Mouse (Mus musculus) layer of hippocampus, postnatal 25 days (tissue): ENCODE data around the gene Grik3. TPM values are rescaled to one million over a fixed set of nuclear protein-coding genes. Genes with fewer than 3 reads are reported as not detected.

Source experiments
- DNase-seq, 2 experiments: peaks; one replicate each; pipeline ENCODE4 v3.0.0; 2022; ENCODE audit warnings: mixed read lengths in 2 of 2, low spot score in 1 of 2; ENCODE audit errors: extremely low spot score in 1 of 2
- total RNA-seq, 2 experiments: library from RNA; stranded (reverse); gene quantifications; 2 replicates each; pipeline ENCODE4 v1.2.3; 2021

Gene Grik3
- total RNA-seq = 10 to 100 TPM; 22.5 to 22.7 TPM

DNA sequence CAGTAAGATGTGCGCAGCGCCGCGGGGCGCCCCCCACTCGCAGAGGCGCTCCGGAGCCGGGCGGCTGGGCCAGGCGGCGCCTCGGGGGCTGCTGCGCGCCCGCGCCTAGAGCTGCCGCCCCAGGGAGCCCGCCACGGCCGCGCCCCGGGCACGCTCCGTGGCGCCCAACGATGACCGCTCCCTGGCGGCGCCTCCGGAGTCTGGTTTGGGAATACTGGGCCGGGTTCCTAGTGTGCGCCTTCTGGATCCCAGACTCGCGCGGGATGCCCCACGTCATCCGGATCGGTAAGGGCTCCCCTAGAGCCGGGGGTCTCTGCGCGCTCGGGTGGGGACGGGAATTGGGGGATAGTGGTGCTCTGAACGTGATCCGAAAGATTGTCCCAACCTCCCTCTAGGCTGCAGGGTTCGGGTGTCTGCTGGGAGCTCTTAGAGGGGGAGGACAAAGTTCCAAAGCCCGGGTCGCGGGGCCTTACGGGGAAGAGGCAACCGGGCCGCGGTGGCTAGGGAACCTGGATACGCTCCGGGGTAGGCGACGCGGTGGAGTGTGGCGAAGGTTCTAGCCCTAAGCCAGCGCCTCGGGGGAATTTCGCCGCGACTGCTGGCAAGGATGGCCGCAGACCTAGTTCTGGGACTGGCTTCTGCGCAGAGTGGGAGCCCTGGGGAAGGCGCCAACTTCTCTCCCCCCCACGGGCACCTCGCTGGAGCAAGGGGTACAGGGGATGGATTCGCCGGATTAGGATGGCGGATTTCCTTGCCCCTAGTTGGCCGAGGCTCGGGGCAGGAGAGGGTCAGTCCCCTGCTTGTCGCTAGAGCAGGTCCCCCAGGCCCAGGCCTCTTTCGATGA, at the start of gene Grik3:
Gene Grik3 (plus strand): TSS at position 40 of the 844 bp plus-strand sequence.
- DNase-seq = peak in 1 of 2 experiments; percentile 37

- no peak for DNase-seq
These were observed 48.7 kb upstream of the Grik3 start for GRCm38 (mm10) chr4:125441821-125442220.

GRCm38 (mm10) chr4:125444366-125444765, 46.1 kb upstream of the Grik3 start:
- no peak for DNase-seq

- no peak for DNase-seq
These were observed 39.7 kb upstream of the Grik3 start for GRCm38 (mm10) chr4:125450602-125451321.

DNA sequence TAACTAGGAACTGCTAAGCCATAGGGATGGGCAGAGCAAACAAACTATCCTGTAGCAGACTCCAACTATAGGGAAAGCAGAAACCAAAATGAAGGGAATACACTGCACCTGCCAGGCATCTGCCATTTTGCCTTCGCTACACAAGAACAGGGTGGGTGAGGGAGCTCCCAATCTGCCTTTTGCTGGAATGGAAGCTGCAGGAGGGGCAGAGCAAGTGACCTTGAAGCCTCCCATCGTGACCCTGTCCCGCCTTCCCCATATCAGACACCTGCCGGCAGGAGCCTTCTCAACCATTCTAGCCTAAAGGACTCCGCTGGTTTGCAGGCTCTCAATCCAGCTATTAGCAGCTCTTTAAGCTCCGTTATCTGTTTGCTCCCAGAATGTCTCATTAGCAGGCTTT, 38.7 kb upstream of the Grik3 start:
- DNase-seq = no peak

- DNase-seq = no peak
These were observed 34.0 kb upstream of the Grik3 start for GRCm38 (mm10) chr4:125456506-125456905.

DNA sequence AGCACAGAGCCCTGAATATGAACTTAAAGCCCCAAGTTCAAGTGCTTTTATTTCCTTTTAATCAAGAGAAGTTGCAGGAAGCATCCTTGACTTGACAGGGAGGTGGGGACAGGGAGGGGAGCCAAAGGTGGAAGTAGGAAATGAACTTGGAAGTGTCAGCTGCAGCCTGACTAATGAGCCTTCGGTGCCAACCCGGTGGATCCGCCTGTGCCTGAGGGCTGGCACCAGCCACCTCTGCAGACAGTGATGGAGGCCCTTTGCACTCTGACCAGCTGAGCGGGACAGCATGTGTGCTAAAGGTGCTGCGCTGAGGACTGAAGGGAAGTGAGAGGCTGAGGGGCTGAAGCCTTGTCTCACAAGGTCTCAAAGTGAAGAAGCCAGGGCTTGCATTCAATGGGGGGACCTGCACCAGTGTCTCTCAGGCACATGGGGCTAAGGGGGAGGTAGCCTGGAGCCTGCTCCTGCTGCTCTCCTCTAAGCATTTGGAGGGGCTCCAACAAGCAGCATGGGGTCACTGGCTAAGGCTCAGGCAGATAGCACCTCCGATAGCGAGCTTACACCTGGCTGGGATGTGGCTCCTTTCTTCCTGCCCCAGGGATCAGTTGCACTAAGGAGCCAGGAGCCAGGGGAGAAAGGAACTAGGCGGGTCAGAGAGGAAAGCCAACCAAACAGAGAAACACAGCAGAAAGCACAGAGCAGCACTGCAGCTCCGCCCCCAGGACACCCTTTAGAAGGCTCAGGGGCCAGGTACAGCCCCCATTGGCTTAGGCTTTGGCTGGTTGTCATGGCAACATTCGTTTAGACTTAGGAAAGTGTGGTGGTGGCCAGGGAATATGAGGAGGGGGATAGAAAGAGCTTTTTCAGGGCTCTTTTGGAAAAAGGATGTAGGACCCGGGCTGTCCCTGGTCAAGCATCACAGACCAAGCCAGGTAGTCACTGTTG, 33.1 kb upstream of the Grik3 start:
- DNase-seq = no peak

- DNase-seq = no peak
These were observed 30.7 kb upstream of the Grik3 start for GRCm38 (mm10) chr4:125459791-125460190.

DNA sequence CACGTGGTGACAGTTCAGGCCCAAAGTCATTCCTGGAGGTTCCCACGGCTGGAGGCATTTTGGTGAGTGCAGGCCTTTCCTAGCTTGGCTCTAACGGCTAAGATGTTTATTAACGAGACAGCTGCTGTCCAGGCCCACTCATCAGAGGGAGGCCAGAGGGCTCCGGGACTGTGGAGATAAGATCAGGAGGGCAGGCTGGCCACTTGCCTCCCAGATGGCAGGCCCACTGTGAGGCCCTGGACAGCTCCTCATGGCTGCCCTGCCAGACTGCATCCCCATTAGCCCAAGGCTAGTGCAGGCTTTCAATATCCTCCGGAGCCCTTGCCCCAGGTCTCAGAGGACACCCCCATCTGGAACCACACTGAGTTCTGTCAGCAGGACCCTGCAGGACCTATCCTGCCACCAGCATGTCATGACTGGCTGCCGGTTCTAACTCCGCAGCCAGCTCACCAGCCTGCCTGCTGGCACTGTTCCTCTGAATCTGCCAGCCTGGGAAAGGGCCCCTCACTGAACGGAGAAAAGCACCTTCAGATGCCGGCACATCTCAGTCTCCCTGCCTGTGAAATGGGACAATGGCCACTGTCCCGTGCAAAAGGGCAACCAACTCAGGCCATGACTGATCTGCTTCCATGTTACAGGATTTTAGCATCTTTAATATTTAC, 20.7 kb upstream of the Grik3 start:
- DNase-seq = no peak

DNA sequence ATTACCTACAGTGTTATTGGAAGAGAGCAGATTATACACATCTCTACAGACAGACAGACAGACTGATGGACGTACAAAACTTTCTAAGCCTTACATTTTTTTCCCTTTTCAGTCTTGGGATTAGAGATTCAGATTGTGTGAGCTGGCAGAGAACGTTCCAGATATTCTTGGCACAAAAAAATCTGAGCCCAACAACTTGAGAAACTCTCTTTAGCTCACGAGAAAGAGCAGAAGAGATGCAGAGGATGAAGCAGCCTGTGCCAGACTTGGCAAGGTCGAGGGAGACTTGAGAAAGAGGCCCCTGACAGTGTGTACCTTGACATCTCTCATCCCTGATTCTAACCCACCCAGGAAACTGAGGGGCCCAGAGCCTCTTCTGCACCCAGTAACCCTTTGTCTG, 15.6 kb upstream of the Grik3 start:
- DNase-seq = no peak

DNA sequence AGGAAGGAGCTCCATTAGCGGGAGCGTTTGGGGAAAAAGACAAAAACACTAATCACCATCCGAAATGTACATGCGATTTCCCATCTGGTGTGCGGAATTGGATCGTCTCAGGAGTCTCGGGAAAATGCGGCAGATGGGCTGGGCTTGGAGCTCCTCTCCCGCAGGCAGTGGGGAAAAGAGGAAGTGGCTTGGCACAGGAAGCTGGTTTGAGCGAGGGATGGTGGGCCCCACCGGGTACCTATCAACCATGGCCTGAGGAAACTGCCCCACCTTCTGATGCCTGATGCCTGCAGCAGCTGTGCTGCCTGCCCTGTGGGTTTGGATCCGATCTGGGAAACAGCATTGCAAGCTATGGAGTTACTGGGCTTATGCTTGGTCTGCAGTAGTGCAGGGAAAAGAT, 12.4 kb upstream of the Grik3 start:
- peak; percentile 40 to 55 for DNase-seq

DNA sequence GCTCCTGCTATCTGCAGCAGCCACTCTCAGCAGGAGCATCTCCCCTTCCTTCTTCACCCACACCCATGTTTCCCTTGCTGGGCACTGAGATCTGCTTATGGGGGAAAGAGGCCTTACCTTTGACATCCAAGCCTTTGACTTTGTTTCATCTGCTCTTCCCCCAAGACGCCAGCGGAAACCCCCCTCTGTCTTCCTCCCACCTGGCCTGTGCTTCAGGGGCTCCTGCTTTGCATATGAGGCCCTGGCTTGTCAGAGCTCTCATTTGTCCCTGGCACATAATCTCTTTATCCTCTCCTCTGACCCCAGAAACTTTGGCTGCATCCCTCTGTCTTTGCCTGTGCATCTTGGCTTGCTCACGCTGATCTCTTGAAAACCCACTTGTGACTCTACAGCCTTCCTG, 9.2 kb upstream of the Grik3 start:
- DNase-seq = no peak

DNA sequence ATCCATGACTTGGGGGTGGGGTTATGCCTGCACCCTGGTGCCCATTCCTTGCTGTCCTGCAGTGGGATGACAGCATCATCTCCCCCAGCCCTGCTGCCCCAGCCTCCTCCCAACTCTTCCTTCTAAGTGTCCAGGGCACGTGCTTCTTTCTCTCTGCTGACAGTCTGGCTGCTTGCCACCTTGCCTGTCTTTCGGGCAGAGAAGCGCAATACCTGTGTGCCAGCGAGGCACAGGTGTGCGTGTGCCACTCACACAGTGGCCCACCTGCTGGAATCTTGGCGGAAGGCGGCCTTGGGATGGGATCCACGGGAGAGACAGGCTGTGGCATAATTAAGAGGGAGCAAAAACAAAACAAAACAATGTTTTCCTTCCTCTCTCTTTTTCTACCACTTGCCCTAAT, 6.4 kb upstream of the Grik3 start:
- no peak for DNase-seq

DNA sequence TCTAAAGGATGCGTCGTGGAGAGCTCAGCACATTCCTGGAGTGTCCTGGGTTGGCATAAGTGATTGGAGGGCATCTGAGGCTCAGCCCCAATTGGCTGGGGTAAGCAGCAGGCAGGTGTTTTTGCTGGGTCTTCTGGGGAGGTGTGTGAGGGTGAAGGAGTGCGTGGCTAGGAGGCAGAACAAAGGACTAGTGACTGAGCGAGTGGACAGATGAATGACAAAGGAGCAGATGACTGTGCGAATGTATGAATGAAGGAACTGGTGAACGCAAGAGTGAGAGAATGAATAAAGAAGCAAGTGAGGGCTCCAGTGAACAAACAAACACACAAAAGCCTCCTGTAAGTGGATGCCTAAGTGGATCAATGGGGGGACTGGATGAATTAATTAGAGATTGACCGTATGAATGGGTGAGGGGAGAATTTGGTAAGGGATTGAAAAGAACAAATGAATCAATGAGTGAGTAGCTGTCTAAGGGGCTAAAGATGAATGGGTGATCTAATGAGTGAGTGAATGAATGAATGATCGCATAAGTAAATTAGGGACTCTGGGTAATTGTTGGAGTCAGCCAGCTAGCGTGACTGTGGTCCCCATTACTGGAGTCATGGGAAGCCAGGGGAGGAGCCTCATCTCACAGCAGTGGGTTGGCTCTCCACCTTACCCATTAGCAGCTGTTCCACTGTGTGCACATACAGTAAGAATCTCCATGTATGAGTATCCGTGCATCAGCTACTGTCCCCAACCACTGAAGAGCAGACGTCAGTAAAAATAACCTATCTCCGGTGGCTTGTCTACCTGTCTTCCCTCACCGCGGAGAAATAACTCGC, 4.9 kb upstream of the Grik3 start:
- no peak for DNase-seq

- DNase-seq = peak in 1 of 2 experiments; percentile 35
These were observed 3.9 kb upstream of the Grik3 start for GRCm38 (mm10) chr4:125486616-125487015.

GRCm38 (mm10) chr4:125487031-125487430, 3.5 kb upstream of the Grik3 start:
- DNase-seq = no peak

- DNase-seq = no peak
These were observed 1.5 kb upstream of the Grik3 start for GRCm38 (mm10) chr4:125488796-125489637.

DNA sequence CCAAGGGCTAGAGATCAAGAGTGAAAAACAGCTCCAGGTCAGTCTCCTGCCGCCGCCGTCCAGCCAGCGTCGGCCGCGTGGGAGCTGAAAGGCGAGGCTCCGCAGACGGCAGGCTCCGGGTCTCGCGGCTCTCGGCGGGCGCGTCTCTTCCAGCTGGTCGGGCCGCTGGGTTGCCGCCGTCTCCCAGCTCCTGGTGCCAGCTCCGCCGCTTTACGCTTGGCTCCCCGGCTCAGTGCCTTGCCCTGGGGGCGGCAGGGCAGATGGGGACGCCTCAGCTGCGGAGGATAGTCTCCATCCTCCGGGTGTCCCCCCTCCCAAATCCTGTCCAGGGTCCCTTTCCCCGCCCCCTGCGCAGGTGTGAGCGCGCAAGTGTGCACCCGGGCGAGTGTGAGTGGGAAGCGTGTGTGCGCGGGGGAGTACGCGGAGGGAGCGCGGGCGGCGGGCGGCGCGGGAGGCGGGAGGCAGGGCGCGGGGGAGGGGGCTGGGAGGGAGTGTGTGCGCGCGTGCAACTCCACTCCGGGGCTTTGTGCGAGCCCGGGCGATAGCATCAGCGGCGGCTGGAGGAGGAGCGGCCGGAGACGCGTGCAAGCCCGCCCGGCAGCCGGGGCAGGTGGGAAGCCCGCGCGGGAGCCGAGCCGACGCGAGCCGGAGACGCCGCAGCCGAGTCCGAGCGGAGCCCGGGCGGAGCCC, 454 bp upstream of the Grik3 start:
- DNase-seq = peak; percentile 42 to 55
